Mouse (Mus musculus) brain, adult 10 weeks (tissue): ENCODE results near the gene Tnp1. TPM values are rescaled to one million over a fixed set of nuclear protein-coding genes. Genes with fewer than 3 reads are reported as not detected.

Experiments
- polyA plus RNA-seq: library from polyadenylated mRNA; stranded (reverse); fragments of 350-450 nt; fragmentation: Illumina TruSeq; extraction: RNeasy Lipid Tissue Mini Kit (QIAGEN cat#74804); gene quantifications from one replicate; pipeline ENCODE4 v1.2.3, GENCODE M21; 2015; ENCODE audit warnings: low read depth, low replicate concordance

Gene Tnp1
- 1.6 TPM for polyA plus RNA-seq

GRCm38 (mm10) chr1:73015731-73016130 lies at the start of gene Tnp1:
Tnp1 (minus strand) TSS chr1:73015909.

Other genes with a start within 250 kb of the Tnp1 start
- 78.4 TPM for gene Igfbp2, start 191.4 kb downstream of the Tnp1 start, polyA plus RNA-seq
- 61.4 TPM for gene Igfbp5, start 141.0 kb downstream of the Tnp1 start, polyA plus RNA-seq